Comparison of ENCODE assay signal across 9 mouse cellular contexts in the genomic region with DNA sequence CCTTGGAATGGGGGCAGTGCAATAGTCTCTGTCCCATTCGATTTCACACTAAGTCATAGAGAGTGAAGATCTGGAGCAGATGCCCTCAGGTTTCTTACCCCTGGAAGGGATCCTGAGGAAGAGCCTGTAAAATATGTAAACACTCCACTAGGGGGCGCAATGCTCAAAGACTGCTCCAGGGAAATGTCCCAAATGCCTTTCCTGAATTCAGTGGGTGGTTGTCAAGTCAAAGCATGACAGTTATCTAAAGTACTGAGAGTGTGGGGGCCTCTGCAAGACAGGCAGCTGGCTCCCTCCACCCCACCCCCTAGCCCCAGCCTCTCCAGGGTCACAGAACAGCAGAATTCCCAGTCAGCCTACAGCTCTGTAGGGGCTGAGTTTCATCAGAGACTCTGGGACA. TPM values are rescaled to one million over a fixed set of nuclear protein-coding genes. Genes with fewer than 3 reads are reported as not detected.
DNase-seq lines count a peak whose midpoint lies in the region; ATAC-seq lines count a peak whose summit lies in the region.
"Had no signal": no experiment of that assay in that cellular context is flagged by ENCODE, and none has a peak within 500 bp of the region (broad histone marks: within the 10 kb centered on the region; RNA-seq: fewer than 3 reads in every experiment).

No protein-coding gene starts in this region.

- no peak overlapping the region for H3K27ac ChIP-seq in hindbrain, embryonic 14.5 days
- H3K27ac ChIP-seq: heart, embryonic 15.5 days; lung, embryonic 15.5 days had no signal

- no peaks in the 10 kb centered on the region for H3K4me1 ChIP-seq in hindbrain, embryonic 14.5 days (replicated peaks; ENCODE audit: control insufficient read depth, insufficient read depth, low read length)

- ATAC-seq in hindbrain, embryonic 14.5 days (ENCODE audit: low FRiP score), result no peak
- ATAC-seq in erythroid progenitor cell, adult 5-6 weeks (replicated peaks; ENCODE audit: low FRiP score, poor library complexity, severe bottlenecking), result no peak

- H3K9ac ChIP-seq in hindbrain, embryonic 14.5 days, result no peak overlapping the region
- H3K9ac ChIP-seq: heart, embryonic 15.5 days; lung, embryonic 15.5 days had no signal

- H3K9me3 ChIP-seq in hindbrain, embryonic 14.5 days (ENCODE audit: control insufficient read depth, low read length), result no peaks in the 10 kb centered on the region
- H3K9me3 ChIP-seq: heart, embryonic 15.5 days; lung, embryonic 15.5 days had no signal

- no peak overlapping the region for H3K4me3 ChIP-seq in hindbrain, embryonic 14.5 days (replicated peaks; ENCODE audit: low read length)
- H3K4me3 ChIP-seq: heart, embryonic 15.5 days; lung, embryonic 15.5 days had no signal

- no peaks in the 10 kb centered on the region for H3K27me3 ChIP-seq in hindbrain, embryonic 14.5 days (ENCODE audit: control insufficient read depth, insufficient read depth, low read length)
- H3K27me3 ChIP-seq: lung, embryonic 15.5 days had no signal

- no peak overlapping the region for H3K4me2 ChIP-seq in hindbrain, embryonic 14.5 days (replicated peaks)
- H3K4me2 ChIP-seq: heart, embryonic 15.5 days; lung, embryonic 15.5 days had no signal

- WGBS in hindbrain, embryonic 14.5 days, result 29% methylated on average over 2 of the region's 2 CpGs

- no peaks in the 10 kb centered on the region for H3K36me3 ChIP-seq in hindbrain, embryonic 14.5 days (replicated peaks; ENCODE audit: control insufficient read depth, insufficient read depth)
- H3K36me3 ChIP-seq: heart, embryonic 15.5 days; lung, embryonic 15.5 days had no signal

- DNase-seq in kidney, postnatal 14 days, result peak; percentile 33
- DNase-seq in kidney, postnatal 10 days, result no peak
- DNase-seq in 416B (ENCODE audit: low read depth), result peak; percentile 68
- DNase-seq in ES-CJ7 (ENCODE audit: low read depth, low spot score), result peak; percentile 26
- peak; percentile 51 for DNase-seq in hindbrain, embryonic 14.5 days (ENCODE audit: low spot score)
- no peak for DNase-seq in T-cell, adult 2 months (ENCODE audit: low spot score)

RNA-seq across cellular contexts. Expression of a gene that starts 27.7 kb away (rescaled TPM):
- polyA plus RNA-seq in hindbrain, embryonic 14.5 days (2014; fragmentation: Nextera tagmentation; extraction: Ambion mirVana), result 1.4 and 2.2 TPM in 2 replicates
- 5.9 and 8.3 TPM in 2 replicates for total RNA-seq in erythroid progenitor cell, adult 5-6 weeks (2015; ENCODE audit: low replicate concordance)
- total RNA-seq in erythroid progenitor cell, adult 5-6 weeks (2017; ENCODE audit: low replicate concordance), result 1.5 TPM in 1 of 2 replicates, not detected in the other

Comparison
In these comparisons a context has a peak if more than half of its experiments do, and no peak if none do; other contexts are left out.
1. DNase-seq: peak in kidney, postnatal 14 days (single experiment), 416B (single experiment), ES-CJ7 (single experiment) and hindbrain, embryonic 14.5 days (single experiment); none in kidney, postnatal 10 days (single experiment) and T-cell, adult 2 months (single experiment).